Mouse (Mus musculus): Measurements from ENCODE around the gene Fam104a. TPM values are rescaled to one million over a fixed set of nuclear protein-coding genes. Genes with fewer than 3 reads are reported as not detected.

Gene Fam104a
- total and polyA plus RNA-seq, 2 experiments from 2014 or later: 23.3 to 33.6 TPM

DNA sequence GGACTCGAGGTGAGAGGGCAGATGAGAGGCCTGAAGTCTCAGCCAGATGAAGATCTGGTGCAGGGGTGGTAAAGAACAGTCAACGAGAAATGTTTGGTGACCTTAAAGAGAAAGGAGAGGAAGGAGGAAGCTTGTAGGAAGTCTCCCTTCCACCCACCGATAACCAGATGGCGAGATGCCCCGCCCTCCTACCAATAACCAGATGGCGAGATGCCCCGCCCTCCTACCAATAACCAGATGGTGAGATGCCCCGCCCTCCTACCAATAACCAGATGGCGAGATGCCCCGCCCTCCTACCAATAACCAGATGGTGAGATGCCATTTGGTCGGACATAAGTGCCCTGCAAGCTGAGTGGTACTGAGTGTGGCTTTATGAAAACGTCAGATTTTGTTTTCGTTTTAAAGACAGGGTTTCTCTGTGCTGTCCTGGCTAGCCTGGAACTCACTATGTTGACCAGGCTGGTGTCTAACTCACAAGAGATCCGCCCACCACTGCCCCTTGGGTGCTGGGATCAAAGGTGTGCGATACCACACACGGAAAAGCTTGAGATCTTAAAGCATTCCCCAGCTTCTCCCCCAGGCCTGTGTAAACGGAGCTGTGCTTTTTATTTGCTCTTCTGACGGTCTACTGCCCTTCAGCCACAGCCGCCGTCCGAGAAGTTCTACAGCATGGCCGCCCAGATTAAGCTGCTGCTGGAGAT, 32.6 kb downstream of the Fam104a start:
- Histone ChIP-seq H3K27me3 (ENCODE audit: control insufficient read depth, insufficient read depth, low read length) (no peaks in the 10 kb centered on the region), H3K27ac (ENCODE audit: low read depth) (no peak overlapping the region), H3K4me3 (ENCODE audit: low read depth, low read length) (no peak overlapping the region), H3K4me2 (ENCODE audit: low read depth, low read length) (no peak overlapping the region), H3K36me3 (replicated peaks; ENCODE audit: control insufficient read depth, insufficient read depth, low read length) (peaks cover 46% of the 10 kb centered on the region), H3K9me3 (replicated peaks; ENCODE audit: control insufficient read depth, low read length) (no peaks in the 10 kb centered on the region), H3K4me1 (ENCODE audit: control insufficient read depth, insufficient read depth) (peaks cover 7% of the 10 kb centered on the region; the same call in 1 of the 2 replicates), H3K9ac (replicated peaks; ENCODE audit: low read depth, low read length) (no peak overlapping the region)
- TF ChIP-seq EP300 (IDR thresholded peaks at IDR 0.05; ENCODE audit: low read depth) (no peak), CTCF (IDR thresholded peaks at IDR 0.05; ENCODE audit: low read depth) (no peak)
- DNase-seq (ENCODE audit: low spot score): no peak
- no peak for ATAC-seq (ENCODE audit: insufficient read depth, low read depth)
- WGBS: 70% methylated on average over 22 of the region's 22 CpGs

DNA sequence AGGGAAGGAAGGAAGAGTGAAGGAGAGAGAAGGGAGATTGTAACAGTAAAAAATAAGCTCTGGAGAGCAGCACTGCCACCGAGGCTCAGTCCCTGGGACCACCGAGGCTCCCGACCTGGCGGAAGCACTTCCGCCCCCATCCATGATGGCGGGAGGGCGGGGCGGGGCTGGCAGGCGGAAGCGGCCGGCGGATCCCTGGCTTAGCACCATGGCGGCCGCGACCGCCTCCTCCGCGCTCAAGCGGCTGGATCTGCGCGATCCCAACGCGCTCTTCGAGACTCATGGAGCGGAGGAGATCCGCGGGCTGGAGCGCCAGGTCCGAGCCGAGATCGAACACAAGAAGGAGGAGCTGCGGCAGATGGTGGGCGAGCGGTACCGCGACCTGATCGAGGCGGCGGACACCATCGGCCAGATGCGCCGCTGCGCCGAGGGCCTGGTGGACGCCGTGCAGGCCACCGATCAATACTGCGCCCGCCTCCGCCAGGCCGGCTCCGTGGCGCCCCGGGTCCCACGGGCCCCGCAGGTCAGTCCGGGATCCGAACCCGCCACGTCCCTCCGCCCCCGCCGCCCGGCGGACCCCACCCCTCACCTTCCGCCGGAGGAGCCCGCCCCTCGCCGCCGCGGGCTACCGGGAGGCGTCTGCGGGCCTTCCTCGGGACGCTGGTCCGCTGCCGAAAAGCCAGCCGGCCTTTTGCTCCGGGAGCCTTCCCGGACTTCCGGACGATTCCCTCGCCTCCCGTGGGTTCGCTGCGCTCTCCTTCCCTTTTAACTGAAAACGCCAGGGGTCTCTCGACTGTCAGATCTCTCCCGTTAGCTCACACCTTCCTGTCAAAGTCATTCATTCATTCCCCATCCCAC, 34.4 kb downstream of the Fam104a start, which contains the start of gene Slc39a11:
Slc39a11 (minus strand) TSS at position 727 of the 858 bp plus-strand sequence.
- peak; percentile 45 for DNase-seq (ENCODE audit: low spot score)
- Histone ChIP-seq H3K4me3 (ENCODE audit: low read depth, low read length) (peak within 1 kb of the TSS; percentile 67), H3K27me3 (ENCODE audit: control insufficient read depth, insufficient read depth, low read length) (no peaks in the 10 kb centered on the region), H3K4me2 (ENCODE audit: low read depth, low read length) (peak within 1 kb of the TSS; percentile 69), H3K36me3 (replicated peaks; ENCODE audit: control insufficient read depth, insufficient read depth, low read length) (peaks cover 28% of the 10 kb centered on the region), H3K9ac (replicated peaks; ENCODE audit: low read depth, low read length) (peak within 1 kb of the TSS; percentile 85), H3K4me1 (ENCODE audit: control insufficient read depth, insufficient read depth) (peaks cover 7% of the 10 kb centered on the region; the same call in 1 of the 2 replicates), H3K9me3 (replicated peaks; ENCODE audit: control insufficient read depth, low read length) (no peaks in the 10 kb centered on the region), H3K27ac (ENCODE audit: low read depth) (peak within 1 kb of the TSS; percentile 75)
- WGBS: under 1% methylated on average over 91 of the region's 91 CpGs
- ATAC-seq (ENCODE audit: insufficient read depth, low read depth): peak; percentile 86
- TF ChIP-seq EP300 (IDR thresholded peaks at IDR 0.05; ENCODE audit: low read depth) (no peak), CTCF (IDR thresholded peaks at IDR 0.05; ENCODE audit: low read depth) (no peak)

DNA sequence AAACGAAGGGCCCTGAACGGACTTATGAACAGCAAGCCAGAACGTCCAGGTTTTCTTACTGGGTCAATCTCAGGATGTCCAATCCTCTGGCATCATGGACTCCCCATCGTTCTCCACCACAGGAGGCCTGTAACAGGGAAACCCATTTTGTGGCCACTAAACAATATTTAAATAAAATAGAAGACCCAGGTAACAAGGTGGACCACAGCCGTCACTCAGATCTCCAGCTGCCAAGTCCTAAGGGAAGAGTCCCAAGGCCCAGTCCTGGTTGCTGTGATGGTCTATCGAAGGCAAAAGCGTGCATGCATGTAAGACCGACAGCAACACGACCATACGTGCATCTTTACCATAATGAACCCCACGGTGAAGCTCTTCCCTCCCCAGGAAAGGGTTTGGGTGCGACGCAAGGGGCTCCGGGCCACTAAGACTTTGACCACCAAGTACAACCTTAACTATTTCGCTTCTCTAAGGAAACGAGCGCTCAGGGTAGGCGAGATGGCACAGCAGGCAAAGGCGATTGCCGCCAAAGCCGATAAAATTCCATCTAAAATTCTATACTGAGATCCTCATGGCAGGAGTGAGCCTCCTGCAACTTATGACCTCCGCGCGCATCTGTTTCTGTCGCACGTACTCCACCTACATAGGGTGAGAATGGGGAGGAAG, 35.1 kb downstream of the Fam104a start, which contains the start of gene Cog1:
Cog1 (plus strand) TSS at position 480 of the 663 bp plus-strand sequence.
- Histone ChIP-seq H3K9ac (replicated peaks; ENCODE audit: low read depth, low read length) (peak within 1 kb of the TSS; percentile 85), H3K27me3 (ENCODE audit: control insufficient read depth, insufficient read depth, low read length) (no peaks in the 10 kb centered on the region), H3K4me1 (ENCODE audit: control insufficient read depth, insufficient read depth) (peaks cover 7% of the 10 kb centered on the region; the same call in 1 of the 2 replicates), H3K27ac (ENCODE audit: low read depth) (peak within 1 kb of the TSS; percentile 75), H3K4me3 (ENCODE audit: low read depth, low read length) (peak within 1 kb of the TSS; percentile 67), H3K9me3 (replicated peaks; ENCODE audit: control insufficient read depth, low read length) (no peaks in the 10 kb centered on the region), H3K36me3 (replicated peaks; ENCODE audit: control insufficient read depth, insufficient read depth, low read length) (peaks cover 21% of the 10 kb centered on the region), H3K4me2 (ENCODE audit: low read depth, low read length) (peak within 1 kb of the TSS; percentile 69)
- DNase-seq (ENCODE audit: low spot score) (no peak), ATAC-seq (ENCODE audit: insufficient read depth, low read depth) (0 out of 2 replicates have a peak, but pooled peaks have one; percentile 1)
- 41% methylated on average over 26 of the region's 26 CpGs for WGBS
- TF ChIP-seq CTCF (IDR thresholded peaks at IDR 0.05; ENCODE audit: low read depth) (no peak), EP300 (IDR thresholded peaks at IDR 0.05; ENCODE audit: low read depth) (no peak)

DNA sequence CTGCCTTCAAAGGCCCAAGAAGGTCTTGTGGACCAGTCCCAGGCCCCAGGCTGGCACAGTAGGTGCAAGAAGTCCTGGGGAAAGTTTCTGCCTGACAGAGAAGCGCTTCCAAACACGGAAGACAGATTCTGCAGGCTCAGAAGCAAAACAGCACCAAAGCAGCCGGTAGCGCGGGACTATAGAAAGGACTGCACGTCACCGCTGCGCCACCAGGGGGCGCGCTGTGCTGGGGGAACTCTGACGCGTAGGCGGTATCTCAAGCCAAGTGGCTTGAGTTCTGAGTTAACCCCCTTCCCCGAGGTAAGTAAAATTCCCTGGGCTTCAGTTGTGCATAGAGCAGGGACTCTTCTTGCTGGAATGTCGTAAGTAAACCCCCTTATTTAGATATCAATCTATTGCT, 35.8 kb downstream of the Fam104a start:
- Histone ChIP-seq H3K9ac (replicated peaks; ENCODE audit: low read depth, low read length) (no peak overlapping the region), H3K4me2 (ENCODE audit: low read depth, low read length) (peak overlapping the region; percentile 69; the same call in 1 of the 2 replicates)
- peak; percentile 42; the same call in 1 of the 2 replicates for ATAC-seq (ENCODE audit: insufficient read depth, low read depth)

DNA sequence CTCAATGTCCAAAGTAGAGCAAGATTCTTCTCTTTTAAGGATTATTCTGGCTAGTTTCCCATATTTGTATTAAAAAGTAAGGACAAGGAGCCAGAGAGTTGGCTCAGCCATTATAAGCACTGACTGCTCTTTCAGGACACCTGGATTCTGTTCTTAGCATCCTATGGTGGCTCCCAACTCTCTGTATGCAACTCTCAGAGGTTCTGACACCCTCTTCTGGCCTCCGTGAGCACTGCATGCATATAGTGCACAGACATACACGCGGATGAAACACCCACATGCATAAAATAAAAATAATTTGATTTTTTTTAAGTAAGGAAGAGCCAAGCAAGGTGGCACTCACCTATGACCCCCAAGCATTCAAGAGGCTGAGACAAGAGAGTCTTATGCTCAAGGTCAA, 38.8 kb downstream of the Fam104a start:
- no peak for DNase-seq (ENCODE audit: low spot score)
- Histone ChIP-seq H3K27ac (ENCODE audit: low read depth) (no peak overlapping the region), H3K9ac (replicated peaks; ENCODE audit: low read depth, low read length) (no peak overlapping the region), H3K27me3 (ENCODE audit: control insufficient read depth, insufficient read depth, low read length) (no peaks in the 10 kb centered on the region), H3K36me3 (replicated peaks; ENCODE audit: control insufficient read depth, insufficient read depth, low read length) (no peaks in the 10 kb centered on the region), H3K4me1 (ENCODE audit: control insufficient read depth, insufficient read depth) (peaks cover 7% of the 10 kb centered on the region; the same call in 1 of the 2 replicates), H3K4me3 (ENCODE audit: low read depth, low read length) (no peak overlapping the region), H3K9me3 (replicated peaks; ENCODE audit: control insufficient read depth, low read length) (no peaks in the 10 kb centered on the region), H3K4me2 (ENCODE audit: low read depth, low read length) (no peak overlapping the region)
- ATAC-seq (ENCODE audit: insufficient read depth, low read depth): no peak
- whole genome bisulfite sequencing: 83% methylated on average over 3 of the region's 3 CpGs
- TF ChIP-seq CTCF (IDR thresholded peaks at IDR 0.05; ENCODE audit: low read depth): no peak
- TF ChIP-seq EP300 (IDR thresholded peaks at IDR 0.05; ENCODE audit: low read depth): no peak

More for the DNA sequence above, 35.8 kb downstream of the Fam104a start:
- Histone ChIP-seq H3K4me1 (ENCODE audit: control insufficient read depth, insufficient read depth) (peaks cover 7% of the 10 kb centered on the region; the same call in 1 of the 2 replicates), H3K36me3 (replicated peaks; ENCODE audit: control insufficient read depth, insufficient read depth, low read length) (peaks cover 14% of the 10 kb centered on the region), H3K27ac (ENCODE audit: low read depth) (no peak overlapping the region), H3K9me3 (replicated peaks; ENCODE audit: control insufficient read depth, low read length) (no peaks in the 10 kb centered on the region), H3K27me3 (ENCODE audit: control insufficient read depth, insufficient read depth, low read length) (no peaks in the 10 kb centered on the region), H3K4me3 (ENCODE audit: low read depth, low read length) (no peak overlapping the region)
- no peak for TF ChIP-seq EP300 (IDR thresholded peaks at IDR 0.05; ENCODE audit: low read depth)
- TF ChIP-seq CTCF (IDR thresholded peaks at IDR 0.05; ENCODE audit: low read depth): peak; percentile 93
- DNase-seq (ENCODE audit: low spot score): peak; percentile 71
- WGBS: 6% methylated on average over 15 of the region's 15 CpGs

Measured in heart, postnatal 0 days (tissue).